Mouse (Mus musculus) gastrocnemius, adult 2 months (tissue): ENCODE results near the gene Gstm5. TPM values are rescaled to one million over a fixed set of nuclear protein-coding genes. Genes with fewer than 3 reads are reported as not detected.
"Not testable (repeated sequence)": the region's sequence is repeated elsewhere in the genome, so short reads cannot be mapped to it uniquely, and the experiment has no call there.

Experiments
- DNase-seq: peaks from one replicate; pipeline ENCODE4 v3.0.0; 2022
- H3K27ac ChIP-seq: fragments of 200-600 bp; 2 replicates; pipeline ENCODE4 v1.8.1; 2022; ENCODE audit warnings: mild to moderate bottlenecking
- H3K4me3 ChIP-seq: fragments of 200-600 bp; 2 replicates; pipeline ENCODE4 v1.8.1; 2022; ENCODE audit warnings: mild to moderate bottlenecking, moderate library complexity
- CTCF ChIP-seq: fragments of 200-600 bp; IDR thresholded peaks from 2 replicates; pipeline ENCODE4 v1.8.1; 2022; ENCODE audit warnings: antibody characterized with exemption, mild to moderate bottlenecking, moderate library complexity
- intact Hi-C: fragments of 180-260 bp; cut with DNase I; formaldehyde crosslinking; loops from one replicate; pipeline ENCODE4 v1.15.1; 2025
- total RNA-seq, 2 experiments: library from RNA; stranded (reverse); gene quantifications; 2 replicates each; pipeline ENCODE4 v1.2.3; 2021

Gstm5 gene
- total RNA-seq, 2 experiments from 2014 or later: 74.7 to 87.2 TPM

DNA sequence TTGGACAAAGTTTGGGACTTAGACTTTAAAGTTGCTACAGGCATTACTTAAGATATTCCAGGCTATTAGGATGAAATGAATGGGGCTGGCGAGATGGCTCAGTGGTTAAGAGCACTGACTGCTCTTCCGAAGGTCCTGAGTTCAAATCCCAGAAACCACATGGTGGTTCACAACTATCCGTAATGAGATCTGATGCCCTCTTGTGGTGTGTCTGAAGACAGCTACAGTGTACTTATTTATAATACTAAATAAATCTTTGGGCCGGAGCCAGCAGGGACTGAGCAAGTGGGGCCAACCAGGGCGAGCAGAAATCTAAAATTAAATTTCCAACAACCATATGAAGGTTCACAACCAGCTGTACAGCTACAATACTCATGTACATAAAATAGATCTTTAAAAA, 34.1 kb upstream of the Gstm5 start:
- peak; percentile 24 for DNase-seq
- intact Hi-C loops, H3K4me3 ChIP-seq: not testable (repeated sequence)
- H3K27ac ChIP-seq: 0 out of 2 replicates have a peak overlapping the region, but pooled peaks have one; percentile 20
- peak; percentile 53 for TF ChIP-seq CTCF

DNA sequence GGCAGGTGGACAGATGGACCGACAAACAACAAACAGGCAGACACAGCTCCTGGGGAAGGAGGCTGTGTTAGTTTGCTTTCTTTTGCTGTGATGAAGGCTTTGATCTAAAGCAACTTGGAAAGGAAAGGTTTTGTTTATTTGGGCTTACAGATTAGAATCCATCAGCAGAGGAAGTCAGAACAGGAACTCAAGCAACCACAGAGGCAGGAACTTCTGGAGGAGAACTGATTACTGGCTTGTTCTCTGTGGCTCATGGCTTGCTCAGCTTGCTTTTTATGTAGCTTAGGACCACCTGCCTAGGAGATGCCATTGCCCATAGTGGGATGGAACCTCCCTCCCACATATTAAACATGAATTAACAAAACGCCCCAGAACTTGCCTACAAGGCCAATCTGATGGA, 33.1 kb upstream of the Gstm5 start:
- Histone ChIP-seq H3K27ac (no peak overlapping the region), H3K4me3 (no peak overlapping the region)
- intact Hi-C loops: loop anchor here (2.0 kb wide), 1 partner anchor 106 kb away; no protein-coding TSS in a partner anchor
- DNase-seq: peak; percentile 3
- no peak for TF ChIP-seq CTCF

DNA sequence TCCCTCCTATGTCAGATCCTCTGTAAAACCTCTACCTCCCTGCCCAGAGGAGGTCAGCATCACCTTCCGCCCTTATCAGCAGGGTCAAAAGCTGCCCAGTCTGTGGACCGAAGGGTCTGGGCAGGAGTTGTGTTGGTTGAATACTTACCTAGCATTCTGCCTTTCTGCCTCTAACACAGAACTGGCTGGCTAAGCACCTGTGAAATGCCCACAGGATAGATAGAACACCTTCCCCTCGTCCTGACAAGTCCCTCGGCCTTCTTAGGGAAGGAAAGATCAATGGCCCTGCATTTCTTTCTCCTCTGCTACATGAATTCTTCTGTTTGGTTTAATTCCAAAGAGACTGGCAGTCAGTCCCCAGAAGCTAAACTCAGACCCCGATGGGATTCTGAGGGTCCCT, 32.1 kb upstream of the Gstm5 start:
- TF ChIP-seq CTCF: no peak
- Histone ChIP-seq H3K27ac (peak overlapping the region; percentile 2; the same call in 1 of the 2 replicates), H3K4me3 (no peak overlapping the region)
- DNase-seq: peak; percentile 12
- intact Hi-C loops: loop anchor here (2.0 kb wide), 1 partner anchor 107 kb away; no protein-coding TSS in a partner anchor

DNA sequence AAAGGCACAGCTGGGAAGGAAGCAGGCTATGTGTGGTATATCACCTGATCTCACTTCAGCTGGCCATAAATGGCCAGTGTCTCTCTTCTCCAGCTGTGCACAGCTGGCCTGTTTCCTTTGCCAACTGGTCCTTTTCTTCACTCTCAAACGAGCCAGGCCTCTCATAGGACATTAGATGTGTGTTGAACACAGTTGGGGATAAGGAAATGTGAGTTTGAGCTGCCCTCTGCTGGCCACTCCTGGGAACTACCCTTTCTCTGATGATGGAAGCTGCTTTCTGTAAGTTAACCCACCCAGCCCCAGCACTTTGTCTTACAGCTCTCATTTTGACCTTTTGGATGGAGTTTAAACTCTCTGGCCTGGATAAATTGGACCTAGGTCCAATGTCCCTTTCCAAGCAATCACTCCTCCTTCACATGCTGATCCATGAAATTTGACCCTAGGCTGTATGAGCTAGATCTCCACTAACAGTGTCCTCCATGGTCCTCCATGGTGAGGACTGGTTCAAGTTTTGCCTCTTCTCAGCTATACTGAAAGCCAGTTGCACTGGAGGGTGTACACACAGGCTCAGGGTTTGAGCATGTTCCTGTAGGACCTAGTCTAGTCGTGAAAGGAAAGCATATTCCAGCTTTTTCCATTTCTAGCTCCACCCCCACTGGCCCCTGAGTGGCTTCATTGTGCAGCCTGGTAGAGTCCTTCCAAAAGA, 31.6 kb upstream of the Gstm5 start:
- H3K27ac ChIP-seq: 0 out of 2 replicates have a peak overlapping the region, but pooled peaks have one; percentile 2
- TF ChIP-seq CTCF: peak; percentile 95
- intact Hi-C loops: loop anchor here (1.0 to 2.0 kb wide), 3 partner anchors 107 to 197 kb away; partner anchors contain the start of gene Ahcyl1
- H3K4me3 ChIP-seq: no peak overlapping the region
- peak; percentile 88 for DNase-seq

DNA sequence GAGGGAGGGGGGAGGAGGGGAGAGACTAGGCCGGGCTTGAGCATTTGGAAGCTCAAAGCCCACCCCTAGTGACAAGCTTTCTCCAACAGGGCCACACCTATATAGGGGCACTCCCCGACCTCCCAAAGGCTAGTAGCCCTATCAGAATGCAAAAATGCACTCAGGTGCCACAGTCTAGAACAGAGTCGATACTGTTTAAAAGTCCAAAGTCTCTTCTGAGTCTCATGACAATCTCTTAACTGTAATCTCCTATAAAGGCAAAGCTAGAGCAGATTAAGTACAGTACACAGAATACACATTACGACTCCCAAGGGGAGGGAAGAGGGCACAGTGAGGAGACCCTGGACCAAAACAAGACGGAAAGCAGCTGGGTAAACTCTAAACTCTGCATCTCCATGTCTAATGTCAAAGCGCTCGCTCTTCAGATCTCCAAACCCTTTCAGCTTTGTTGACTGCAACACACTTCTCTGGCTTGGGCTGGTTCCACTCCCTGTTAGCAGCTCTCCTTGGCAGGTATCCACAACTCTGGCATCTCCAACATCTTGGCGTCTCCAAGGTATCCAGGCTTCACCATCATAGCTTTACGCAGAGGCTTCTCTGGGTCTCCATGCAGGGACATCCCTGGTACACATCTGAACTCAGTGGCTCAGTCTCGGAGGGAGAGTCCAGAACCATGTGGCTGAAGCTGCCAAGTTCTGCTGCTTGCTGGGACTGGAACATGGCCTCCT, 30.1 kb upstream of the Gstm5 start:
- H3K4me3 ChIP-seq: no peak overlapping the region
- peak; percentile 15 for DNase-seq
- H3K27ac ChIP-seq: no peak overlapping the region
- no peak for TF ChIP-seq CTCF
- intact Hi-C loops: loop anchor here (2.0 to 5.0 kb wide), 2 partner anchors 195 to 282 kb away; partner anchors contain the start of gene Gnai3

DNA sequence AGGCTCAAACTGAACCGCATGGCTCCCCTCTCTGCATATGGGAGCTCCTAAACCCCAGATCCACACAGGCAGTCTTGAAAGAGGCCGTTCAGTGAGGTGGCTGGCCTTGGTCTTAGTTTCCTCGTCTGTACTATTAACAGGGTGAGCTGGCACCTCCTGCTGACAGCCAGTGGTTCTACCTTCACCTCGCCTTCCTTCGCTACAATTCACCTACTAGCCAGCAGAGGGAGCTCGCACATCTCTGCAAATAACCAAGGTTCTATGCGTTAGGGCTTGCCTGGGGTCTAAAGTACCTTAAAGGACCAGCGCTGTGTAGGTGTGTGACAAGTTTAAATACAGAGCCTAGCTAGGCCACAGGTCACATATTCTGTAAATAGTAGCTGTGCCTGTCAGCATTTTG, 28.5 kb upstream of the Gstm5 start:
- Histone ChIP-seq H3K27ac (no peak overlapping the region), H3K4me3 (no peak overlapping the region)
- intact Hi-C loops: loop anchor here (1.0 to 5.0 kb wide), 2 partner anchors 51 to 280 kb away; partner anchors contain the start of gene Gnai3
- peak; percentile 99 for TF ChIP-seq CTCF
- peak; percentile 86 for DNase-seq

DNA sequence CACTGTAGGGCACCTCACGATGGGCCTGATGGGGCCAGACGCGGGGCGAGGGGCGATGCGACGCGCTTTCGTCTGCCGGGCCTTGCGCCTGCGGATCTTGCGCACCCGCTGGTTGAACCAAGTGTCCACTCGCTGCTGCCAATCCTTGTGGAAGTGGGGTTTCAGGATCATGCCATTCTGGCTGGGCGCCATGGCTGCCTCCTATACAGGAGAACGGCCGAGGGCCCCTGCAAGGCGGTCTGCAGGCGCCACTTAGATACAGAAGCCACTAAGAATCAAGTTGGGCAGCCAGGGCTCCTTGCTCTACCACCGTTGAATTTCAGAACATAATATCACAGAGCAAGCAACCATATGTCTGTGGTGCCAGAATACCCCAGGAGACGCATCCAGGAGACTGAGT, 27.2 kb upstream of the Gstm5 start:
- no peak for DNase-seq
- H3K4me3 ChIP-seq: no peak overlapping the region
- TF ChIP-seq CTCF: no peak
- no peak overlapping the region for H3K27ac ChIP-seq
- intact Hi-C loops: loop anchor here (5.0 kb wide), 1 partner anchor 279 kb away; the partner anchor contains the start of gene Gnai3

DNA sequence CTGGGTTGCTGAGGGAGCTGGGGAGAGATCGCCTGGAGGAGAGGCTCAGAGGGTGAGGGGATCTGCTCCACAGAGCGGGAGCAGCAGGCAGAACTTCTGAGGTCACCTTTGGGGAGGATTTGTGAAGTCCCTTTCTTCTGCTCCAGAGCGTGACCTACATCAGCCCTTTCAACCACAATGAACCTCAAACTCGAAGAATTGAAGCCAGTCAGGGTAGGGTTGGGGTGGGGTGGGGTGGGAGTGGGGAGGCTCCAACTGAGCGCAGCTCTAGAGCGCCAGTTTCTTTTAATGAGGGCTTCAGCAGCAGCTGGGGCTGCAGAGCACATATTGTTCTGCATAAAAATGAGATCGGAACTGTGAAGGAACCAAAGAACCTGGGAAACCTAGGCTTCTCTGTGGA, 26.5 kb upstream of the Gstm5 start:
- intact Hi-C loops: loop anchor here (5.0 kb wide), 1 partner anchor 278 kb away; the partner anchor contains the start of gene Gnai3
- Histone ChIP-seq H3K4me3 (no peak overlapping the region), H3K27ac (no peak overlapping the region)
- TF ChIP-seq CTCF: no peak
- peak; percentile 14 for DNase-seq

DNA sequence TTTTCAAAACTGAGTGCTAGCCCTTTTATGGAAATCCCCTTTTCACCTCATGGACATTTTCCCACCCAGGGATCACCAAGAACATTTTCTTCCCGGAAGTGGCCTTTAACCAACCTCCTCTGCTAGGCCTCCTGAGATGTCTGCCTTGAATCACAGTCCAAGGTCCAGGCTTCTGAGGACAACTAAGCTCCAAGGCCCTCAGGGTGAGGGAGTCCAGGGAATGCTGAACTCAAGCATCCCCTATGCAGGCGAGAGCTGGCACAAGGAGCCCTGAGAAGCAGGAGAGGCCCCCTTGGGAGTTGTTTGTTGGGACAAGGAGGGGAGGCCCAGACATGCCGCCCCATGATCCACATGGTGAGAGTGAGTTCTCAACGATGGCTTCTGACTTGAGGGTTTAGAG, 25.7 kb upstream of the Gstm5 start:
- TF ChIP-seq CTCF: no peak
- intact Hi-C loops: loop anchor here (5.0 kb wide), 1 partner anchor 277 kb away; the partner anchor contains the start of gene Gnai3
- peak; percentile 13 for DNase-seq
- Histone ChIP-seq H3K4me3 (no peak overlapping the region), H3K27ac (peak overlapping the region; percentile 9; the same call in 1 of the 2 replicates)

DNA sequence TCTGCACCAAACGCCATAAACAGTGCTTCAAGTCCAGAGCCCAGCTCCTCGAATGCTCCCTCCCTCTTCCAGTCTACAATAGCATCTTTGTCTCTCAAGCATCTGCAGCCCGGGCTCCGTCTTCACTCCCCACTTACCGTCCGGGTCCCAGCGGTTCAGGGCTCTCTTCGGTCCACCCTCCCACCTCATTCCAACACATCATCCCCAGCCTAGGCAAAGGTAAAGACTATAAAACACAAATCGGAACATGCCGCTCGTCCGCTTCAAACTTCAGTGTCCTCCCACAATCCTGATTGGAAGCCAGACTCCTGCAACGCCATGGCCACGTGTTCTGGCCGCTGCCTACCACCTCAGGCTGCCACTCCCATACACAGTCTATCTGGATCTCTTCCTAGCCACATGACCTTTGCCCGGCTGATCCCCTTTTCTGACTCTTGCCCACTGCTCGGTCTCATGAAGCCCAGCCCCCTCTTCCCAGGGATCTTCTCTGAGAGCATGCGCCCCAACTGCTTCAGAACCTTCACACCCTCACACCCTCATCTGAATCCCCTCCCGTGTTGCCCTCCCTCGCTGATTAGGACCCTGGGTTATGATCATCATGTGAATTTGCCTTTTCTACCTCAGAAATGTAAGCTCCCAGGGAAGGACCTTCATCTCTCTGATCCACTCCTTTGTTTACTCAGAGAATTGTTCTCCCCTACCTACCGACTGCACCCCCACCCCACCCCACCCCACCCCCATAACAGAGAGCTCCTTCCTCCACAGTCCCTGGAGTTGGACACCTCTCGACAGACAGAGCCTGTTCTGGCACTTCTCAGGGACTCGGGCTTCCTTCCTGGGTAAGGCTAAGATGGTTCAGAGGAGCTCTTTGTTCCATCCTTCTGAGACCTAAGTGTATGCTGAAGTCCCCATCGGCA, 22.0 kb upstream of the Gstm5 start:
- Histone ChIP-seq H3K4me3 (no peak overlapping the region), H3K27ac (no peak overlapping the region; the same call in 1 of the 2 replicates)
- DNase-seq: no peak
- intact Hi-C loops: no loop called here
- no peak for TF ChIP-seq CTCF

DNA sequence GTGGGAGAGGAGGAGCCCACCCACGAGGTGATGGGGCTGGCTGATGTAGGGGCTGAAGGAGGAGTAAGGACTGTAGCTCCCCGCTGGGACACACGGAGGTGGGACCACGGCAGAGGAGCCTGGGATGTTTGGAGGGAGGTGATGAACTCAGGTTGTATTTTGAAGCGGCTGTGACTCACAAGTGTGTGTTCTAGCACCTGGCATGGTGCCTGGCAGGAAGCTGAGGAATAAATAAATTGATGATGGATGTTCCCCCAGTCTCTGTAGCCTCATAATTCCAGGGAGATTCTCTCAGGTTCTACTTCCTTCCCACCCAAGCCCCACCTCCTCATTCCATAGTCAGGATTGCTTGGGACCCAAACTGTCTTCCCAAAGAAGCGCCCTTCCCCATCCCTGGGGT, 20.4 kb upstream of the Gstm5 start:
- H3K27ac ChIP-seq: no peak overlapping the region
- intact Hi-C loops: no loop called here
- no peak overlapping the region for H3K4me3 ChIP-seq
- TF ChIP-seq CTCF: no peak
- no peak for DNase-seq

DNA sequence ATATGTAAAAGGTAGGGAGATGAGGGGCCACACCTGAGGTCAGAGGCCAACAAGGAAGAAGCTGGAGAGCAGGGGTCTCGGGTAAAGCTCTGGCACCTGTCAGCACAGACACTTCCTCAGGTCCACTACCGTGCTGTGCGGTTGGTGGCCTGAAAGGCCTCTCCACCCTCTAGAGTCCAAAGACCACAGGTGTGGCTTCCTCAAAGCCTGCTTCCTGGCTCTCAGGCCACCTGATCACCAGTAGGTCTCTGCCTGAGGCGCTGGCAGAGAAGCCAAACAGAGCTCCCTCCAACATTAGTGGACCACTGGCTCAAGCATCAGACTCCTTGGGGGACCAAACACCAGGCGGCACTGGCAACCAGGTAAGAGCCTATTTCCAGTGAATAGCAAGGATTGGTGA, 18.6 kb upstream of the Gstm5 start, which contains the start of gene Eps8l3:
Gene Eps8l3, plus strand, starts transcription at position 225 of the 400 bp plus-strand sequence.
- Histone ChIP-seq H3K27ac (peak within 1 kb of the TSS; percentile 49; the same call in 1 of the 2 replicates), H3K4me3 (no peak within 1 kb of the TSS)
- intact Hi-C loops: no loop called here
- no peak for DNase-seq
- no peak for TF ChIP-seq CTCF
